Mouse (Mus musculus) left cerebral cortex, postnatal 36 days (tissue): Measurements from ENCODE around the gene Med29. TPM values are rescaled to one million over a fixed set of nuclear protein-coding genes. Genes with fewer than 3 reads are reported as not detected.

ENCODE experiments used
- DNase-seq, 2 experiments: peaks; one replicate each; pipeline ENCODE4 v3.0.0; 2021 to 2022; ENCODE audit warnings: low spot score in 2 of 2, mixed read lengths in 1 of 2
- intact Hi-C: fragments of 180-260 bp; cut with DNase I; formaldehyde crosslinking; loops from one replicate; pipeline ENCODE4 v1.15.1; 2025
- total RNA-seq, 2 experiments: library from RNA; stranded (reverse); gene quantifications; 2 replicates each; pipeline ENCODE4 v1.2.3; 2021

The Med29 gene
- total RNA-seq, 2 experiments from 2014 or later, result 17.9 to 21.3 TPM

- intact Hi-C loops, result no loop called here
- DNase-seq, result peak; percentile 78 to 79
Measured at GRCm38 (mm10) chr7:28378769-28379651, 13.5 kb downstream of the Med29 start.

GRCm38 (mm10) chr7:28378066-28378690, 14.3 kb downstream of the Med29 start:
- intact Hi-C loops, result no loop called here
- DNase-seq, result no peak

GRCm38 (mm10) chr7:28377190-28378065, 15.1 kb downstream of the Med29 start:
- no peak for DNase-seq
- intact Hi-C loops, result no loop called here

GRCm38 (mm10) chr7:28376011-28376771, 16.3 kb downstream of the Med29 start:
- no peak for DNase-seq

GRCm38 (mm10) chr7:28375176-28375921, 17.2 kb downstream of the Med29 start:
- peak; percentile 71 to 73 for DNase-seq
- intact Hi-C loops, result no loop called here

More at GRCm38 (mm10) chr7:28376011-28376771, 16.3 kb downstream of the Med29 start:
- intact Hi-C loops, result no loop called here

GRCm38 (mm10) chr7:28374647-28375046, 17.9 kb downstream of the Med29 start:
- intact Hi-C loops, result no loop called here
- no peak for DNase-seq

- intact Hi-C loops, result loop anchor here (1.0 kb wide), 1 partner anchor 12 kb away; no protein-coding TSS in a partner anchor
- DNase-seq, result no peak
Measured at GRCm38 (mm10) chr7:28373891-28374495, 18.5 kb downstream of the Med29 start.

GRCm38 (mm10) chr7:28373131-28373581, 19.4 kb downstream of the Med29 start:
- intact Hi-C loops, result loop anchor here (1.0 kb wide), 1 partner anchor 13 kb away; no protein-coding TSS in a partner anchor
- DNase-seq, result peak; percentile 50 to 67

GRCm38 (mm10) chr7:28372251-28373108, 20.0 kb downstream of the Med29 start, which contains the start of gene Plekhg2:
Gene Plekhg2 (minus strand): TSS chr7:28372599.
- peak; percentile 91 to 97 for DNase-seq
- intact Hi-C loops, result loop anchor here (1.0 kb wide), 1 partner anchor 14 kb away; no protein-coding TSS in a partner anchor

GRCm38 (mm10) chr7:28371514-28371989, 21.0 kb downstream of the Med29 start:
- intact Hi-C loops, result no loop called here
- no peak for DNase-seq

- DNase-seq, result no peak
- intact Hi-C loops, result no loop called here
Measured at GRCm38 (mm10) chr7:28370977-28371513, 21.5 kb downstream of the Med29 start.

- intact Hi-C loops, result no loop called here
Measured at GRCm38 (mm10) chr7:28370051-28370450, 22.5 kb downstream of the Med29 start.

GRCm38 (mm10) chr7:28368276-28368920, 24.1 kb downstream of the Med29 start:
- intact Hi-C loops, result no loop called here

More at GRCm38 (mm10) chr7:28370051-28370450, 22.5 kb downstream of the Med29 start:
- DNase-seq, result no peak

GRCm38 (mm10) chr7:28367663-28368275, 24.7 kb downstream of the Med29 start:
- intact Hi-C loops, result no loop called here
- peak in 1 of 2 experiments; percentile 13 for DNase-seq

More at GRCm38 (mm10) chr7:28368276-28368920, 24.1 kb downstream of the Med29 start:
- DNase-seq, result no peak

GRCm38 (mm10) chr7:28362441-28363060, 30.0 kb downstream of the Med29 start:
- intact Hi-C loops, result no loop called here
- DNase-seq, result no peak
